Mouse (Mus musculus) neural tube, embryonic 11.5 days (tissue): ENCODE measurements at regions not wholly inside any gene's neighbourhood (a gene's known extent, or its start where the extent isn't known, plus 50 kb on each side); places are given as distances from the start of the nearest gene placed in this dataset.

Experiments used
- ATAC-seq: fragments of 200-750 bp; cut with Nextera tagmentation; 2 replicates; pipeline ENCODE4 v1.8.0; 2017; ENCODE audit warnings: moderate number of reproducible peaks, mild to moderate bottlenecking, moderate TSS enrichment, moderate library complexity; ENCODE audit not compliant: insufficient read depth, low FRiP score, low TSS enrichment
- DNase-seq: peaks from one replicate; pipeline ENCODE4 v3.0.0-alpha.2; 2015; ENCODE audit warnings: low spot score
- H3K27ac ChIP-seq: fragments of 300-500 bp; sonication (generic); 2 replicates; pipeline ENCODE4 v1.5.1; 2014; ENCODE audit warnings: low read depth, mild to moderate bottlenecking, low read length
- H3K27me3 ChIP-seq: fragments of 300-500 bp; sonication (generic); 2 replicates; pipeline ENCODE4 v1.6.1; 2014; ENCODE audit warnings: mild to moderate bottlenecking, low read length, mixed read lengths; ENCODE audit not compliant: control insufficient read depth, insufficient read depth
- H3K36me3 ChIP-seq: fragments of 300-500 bp; sonication (generic); 2 replicates; pipeline ENCODE4 v1.6.1; 2014; ENCODE audit warnings: mild to moderate bottlenecking, low read length, moderate library complexity, mixed read lengths; ENCODE audit not compliant: control insufficient read depth, insufficient read depth
- H3K4me1 ChIP-seq: fragments of 300-500 bp; sonication (generic); 2 replicates; pipeline ENCODE4 v1.6.1; 2014; ENCODE audit warnings: low read length, mixed read lengths; ENCODE audit not compliant: control insufficient read depth, insufficient read depth
- H3K4me2 ChIP-seq: fragments of 300-500 bp; sonication (generic); 2 replicates; pipeline ENCODE4 v1.6.1; 2014; ENCODE audit warnings: low read depth, mild to moderate bottlenecking, moderate library complexity
- H3K4me3 ChIP-seq: fragments of 300-500 bp; sonication (generic); 2 replicates; pipeline ENCODE4 v1.5.1; 2014; ENCODE audit warnings: low read depth, low read length
- H3K9ac ChIP-seq: fragments of 300-500 bp; sonication (generic); 2 replicates; pipeline ENCODE4 v1.6.1; 2014; ENCODE audit warnings: mild to moderate bottlenecking, low read length
- H3K9me3 ChIP-seq: fragments of 300-500 bp; sonication (generic); 2 replicates; pipeline ENCODE4 v1.6.1; 2016; ENCODE audit warnings: low read length; ENCODE audit not compliant: control insufficient read depth
- WGBS: fragments of 180-500 bp; shearing (Covaris S2); extraction: QIAGEN DNeasy Blood & Tissue Kit; methylation state at CpG from one replicate; pipeline ENCODE4 v1.1.7; 2014; 5-methylcytosine and 5-hydroxymethylcytosine counted together

DNA sequence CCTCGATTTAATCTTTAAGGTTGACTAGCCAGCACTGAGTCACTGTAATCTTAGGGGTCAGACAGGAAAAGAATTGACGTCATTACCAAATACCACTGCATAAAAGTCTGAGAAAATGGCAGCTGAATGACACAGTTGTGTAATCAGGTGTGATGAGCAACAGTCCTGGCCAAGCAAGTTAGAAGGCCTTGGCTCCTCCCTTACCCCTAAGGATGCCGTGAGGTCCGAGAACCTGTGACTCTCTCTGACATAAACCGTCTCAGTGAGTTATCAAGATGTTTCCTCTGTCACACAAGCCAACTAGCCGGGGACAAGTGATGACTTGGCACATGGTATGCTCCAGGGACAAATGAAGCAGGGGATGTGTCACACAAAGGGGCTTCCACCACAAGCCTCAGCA lies 101.5 kb upstream of the Gm37988 start:
- Histone ChIP-seq H3K9me3 (no peaks in the 10 kb centered on the region), H3K4me1 (no peaks in the 10 kb centered on the region), H3K36me3 (no peaks in the 10 kb centered on the region), H3K9ac (no peak overlapping the region), H3K4me3 (no peak overlapping the region), H3K27ac (no peak overlapping the region), H3K4me2 (no peak overlapping the region), H3K27me3 (no peaks in the 10 kb centered on the region)
- DNase-seq: no peak
- WGBS: 85% methylated on average over 6 of the region's 6 CpGs
- no peak; the same call in 1 of the 2 replicates for ATAC-seq

DNA sequence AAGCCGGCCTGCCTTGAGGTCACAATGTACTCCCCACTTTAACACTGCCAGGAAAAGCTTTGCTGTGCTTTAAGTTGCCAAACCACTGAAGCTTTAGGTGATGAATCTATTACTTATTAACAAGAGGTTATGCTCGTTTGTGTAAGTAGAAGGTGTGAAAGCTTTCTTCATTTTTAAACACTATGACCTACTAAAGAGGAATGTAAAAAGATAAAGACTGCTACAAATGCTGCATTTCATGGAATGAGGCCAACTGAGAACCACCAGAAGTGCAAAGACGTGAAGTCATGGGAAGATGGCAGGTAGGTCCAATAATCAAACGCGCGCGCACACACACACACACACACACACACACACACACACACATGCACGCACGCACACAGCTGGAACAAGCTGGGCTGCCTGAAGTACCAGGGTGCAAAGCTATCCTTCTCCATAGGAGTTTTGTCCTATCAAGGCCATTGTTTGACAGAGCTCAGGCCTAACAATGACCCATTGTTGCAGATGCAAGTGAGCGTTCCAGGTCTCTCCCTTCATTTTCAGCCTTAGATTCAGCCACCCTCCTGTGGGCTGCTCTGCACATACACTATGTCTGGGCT lies 85.3 kb upstream of the Gm37988 start:
- no peaks in the 10 kb centered on the region for H3K36me3 ChIP-seq
- H3K4me3 ChIP-seq: no peak overlapping the region
- no peak for DNase-seq
- H3K9ac ChIP-seq: no peak overlapping the region
- no peak overlapping the region for H3K27ac ChIP-seq
- 89% methylated on average over 10 of the region's 10 CpGs for WGBS
- no peaks in the 10 kb centered on the region for H3K4me1 ChIP-seq
- no peak for ATAC-seq
- no peak overlapping the region for H3K4me2 ChIP-seq
- no peaks in the 10 kb centered on the region for H3K9me3 ChIP-seq
- H3K27me3 ChIP-seq: no peaks in the 10 kb centered on the region
